Mouse (Mus musculus): ENCODE results near the gene Ngfr. TPM values are rescaled to one million over a fixed set of nuclear protein-coding genes. Genes with fewer than 3 reads are reported as not detected.

The Ngfr gene
- total RNA-seq, 2 experiments from 2014 or later = 0.27 to 0.48 TPM

DNA sequence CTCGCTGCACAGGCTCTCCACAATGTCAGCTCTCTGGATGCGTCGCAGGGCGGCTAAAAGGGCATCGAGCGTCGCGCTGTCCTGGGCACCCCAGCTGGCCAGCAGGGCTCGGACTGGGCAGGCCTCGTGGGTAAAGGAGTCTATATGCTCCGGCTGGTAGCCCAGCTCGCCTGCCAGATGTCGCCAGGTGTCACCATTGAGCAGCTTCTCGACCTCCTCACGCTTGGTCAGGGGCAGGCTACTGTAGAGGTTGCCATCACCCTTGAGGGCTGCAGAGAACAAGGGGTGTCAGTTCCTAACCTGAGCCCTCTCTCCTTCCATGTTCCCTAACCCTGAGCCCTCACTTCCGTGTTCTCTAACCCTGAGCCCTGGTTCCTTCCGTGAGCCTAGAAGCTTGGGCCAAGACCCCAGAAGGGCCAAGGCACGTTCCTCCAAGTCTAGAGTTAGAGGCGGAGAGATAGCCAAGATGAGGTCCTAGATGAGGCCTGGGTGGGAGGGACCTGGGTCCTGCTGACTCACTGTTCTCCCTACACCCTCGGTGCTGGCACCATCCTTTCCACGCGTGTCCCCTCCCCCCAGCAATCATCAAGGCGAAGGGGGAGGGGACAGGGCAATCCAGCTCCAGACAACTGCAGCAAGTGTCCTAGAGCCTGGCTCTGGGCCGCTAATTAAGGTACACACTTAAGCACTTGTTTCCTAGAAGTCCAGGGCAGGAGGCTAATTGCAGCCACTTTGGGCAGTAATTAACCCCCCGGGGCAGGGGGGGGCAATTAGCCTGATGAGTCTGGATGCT, 16.5 kb downstream of the Ngfr start:
- intact Hi-C loops (cut with DNase I) = no loop called here
- DNase-seq = no peak

DNA sequence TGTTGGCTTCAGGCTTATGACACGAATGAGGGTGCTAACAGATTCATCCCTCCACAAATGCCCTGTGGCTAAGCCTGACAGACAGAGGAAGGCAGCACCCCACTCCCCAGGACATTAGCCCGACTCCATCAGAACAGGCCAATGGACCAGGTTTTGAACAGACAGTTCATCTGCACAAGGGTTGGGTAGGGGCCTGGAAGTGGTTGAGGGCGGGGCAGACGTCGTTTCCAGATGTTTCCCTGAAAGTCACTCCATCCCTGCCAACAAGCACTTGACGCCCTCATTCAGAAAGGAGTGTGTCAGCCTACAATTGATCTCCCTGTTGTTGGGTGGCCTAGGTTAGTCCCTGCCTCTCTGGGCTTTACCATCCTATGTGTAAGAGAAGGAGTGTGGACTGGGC, 17.6 kb downstream of the Ngfr start:
- intact Hi-C loops (cut with DNase I) = no loop called here
- no peak for DNase-seq

DNA sequence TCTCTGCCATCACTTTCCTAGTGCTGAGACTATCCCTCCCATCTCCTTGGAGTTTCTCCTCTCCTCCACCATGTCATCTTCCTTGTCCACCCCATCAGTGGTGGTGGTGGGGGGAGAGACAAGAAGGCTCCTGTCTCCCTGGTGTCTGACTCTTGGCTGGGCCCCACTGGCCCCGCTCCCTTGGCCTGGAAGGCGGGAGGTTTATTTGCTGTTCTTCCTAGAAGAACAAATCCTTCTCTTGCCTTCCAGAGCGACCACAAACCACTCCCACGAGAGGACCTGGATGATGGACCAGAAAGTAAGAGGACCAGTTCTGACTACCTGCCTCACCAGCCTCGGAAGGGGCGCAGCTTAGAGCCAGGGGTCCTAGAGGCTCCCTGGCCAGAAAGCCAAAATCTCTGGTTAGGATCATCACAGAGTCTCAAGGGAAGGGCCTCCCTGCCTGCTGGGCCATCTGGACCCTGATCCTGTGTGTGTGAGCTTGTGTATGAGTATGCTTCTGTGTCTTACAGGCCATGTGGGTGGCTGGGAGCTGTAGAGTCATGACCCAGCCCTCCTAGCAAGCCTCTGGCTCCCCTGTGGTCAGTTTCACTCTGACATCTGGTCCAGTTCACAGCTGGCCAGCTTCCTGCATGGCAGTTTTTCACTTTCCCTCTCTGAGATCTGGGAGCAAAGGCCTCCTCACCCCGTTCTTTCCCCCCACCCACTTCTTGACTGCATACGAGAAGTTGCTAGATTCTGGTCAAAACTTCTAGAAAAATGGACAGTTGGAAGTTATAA, 19.4 kb downstream of the Ngfr start:
- intact Hi-C loops (cut with DNase I) = no loop called here
- DNase-seq = peak; percentile 38 to 51

DNA sequence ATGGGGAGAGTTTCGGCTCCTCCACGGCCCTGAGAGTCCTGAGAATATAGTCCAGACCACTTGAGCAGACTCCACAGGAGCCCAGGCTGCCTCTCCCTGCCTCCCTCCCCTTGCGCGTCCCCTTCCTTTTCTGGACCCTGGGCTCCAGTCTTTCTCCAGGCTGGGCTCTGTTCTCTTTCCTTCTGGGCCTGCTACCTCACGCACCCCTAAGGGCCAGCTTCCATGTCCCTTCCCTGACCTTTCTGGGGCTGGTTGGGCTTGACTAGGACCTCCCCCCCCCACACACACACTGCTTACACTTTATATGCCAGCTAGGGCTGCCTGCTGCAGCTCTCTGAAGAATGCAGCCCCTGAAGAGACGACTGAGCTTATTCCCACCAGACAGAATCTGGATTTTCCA, 20.2 kb downstream of the Ngfr start:
- intact Hi-C loops (cut with DNase I) = no loop called here
- no peak for DNase-seq

DNA sequence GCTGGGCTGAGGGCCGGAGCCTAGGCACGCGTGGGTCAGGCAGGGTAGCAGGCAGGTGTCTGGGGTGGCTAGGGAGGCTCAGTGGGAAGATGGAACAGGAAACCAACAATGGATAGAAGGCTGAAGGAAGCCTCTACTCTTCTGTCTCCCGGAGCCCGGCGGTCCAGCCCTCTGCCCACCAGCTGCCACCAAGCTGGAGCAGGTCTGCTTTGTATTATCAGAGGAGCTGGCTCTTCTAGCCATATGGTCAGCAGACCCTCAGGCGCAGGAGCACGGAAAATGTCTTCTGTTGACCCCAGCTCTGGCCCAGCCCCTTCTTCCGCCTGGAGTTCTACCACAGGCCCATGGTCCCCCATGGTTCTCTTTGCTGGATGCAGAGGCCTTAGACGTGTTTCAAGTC, 22.2 kb downstream of the Ngfr start:
- no peak for DNase-seq
- intact Hi-C loops (cut with DNase I) = no loop called here

DNA sequence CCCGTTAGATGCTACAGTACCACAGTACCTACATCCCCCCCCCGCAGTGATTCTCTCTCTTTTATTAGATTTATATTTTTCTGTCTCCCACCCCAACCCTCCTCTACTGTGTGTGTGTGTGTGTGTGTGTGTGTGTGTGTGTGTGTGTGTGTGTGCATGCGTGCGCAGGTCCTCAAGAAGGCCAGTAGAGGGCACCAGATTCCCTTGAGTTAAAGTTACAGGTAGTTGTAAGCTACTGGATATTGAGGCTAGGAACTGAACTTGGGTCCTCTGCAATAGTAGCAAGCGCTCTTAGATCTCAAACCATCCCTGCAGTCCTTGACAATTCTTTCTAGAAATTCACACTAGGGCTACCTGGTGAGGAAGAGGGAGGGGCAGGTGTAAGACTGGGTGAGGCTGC, 23.7 kb downstream of the Ngfr start:
- intact Hi-C loops (cut with DNase I) = no loop called here
- DNase-seq = no peak

DNA sequence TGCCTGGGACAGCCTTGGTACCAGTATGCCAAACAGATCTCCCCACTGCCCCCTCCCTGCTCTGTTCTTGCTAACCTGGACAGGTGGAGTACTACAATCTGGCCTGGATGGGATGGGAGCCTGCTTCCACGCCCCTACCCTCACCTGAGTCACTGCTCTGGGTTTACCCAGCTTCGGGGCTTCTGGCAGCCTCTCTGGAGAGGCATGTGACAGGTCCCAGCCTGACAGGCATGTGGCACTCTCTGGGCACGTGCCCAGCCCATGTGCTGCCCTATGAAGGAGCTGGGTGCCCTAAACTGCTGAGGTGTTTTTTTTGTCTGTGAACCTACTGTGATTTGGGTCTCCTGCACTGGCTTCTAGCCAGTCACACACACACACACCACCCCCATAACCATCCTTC, 26.8 kb downstream of the Ngfr start:
- intact Hi-C loops (cut with DNase I) = no loop called here
- DNase-seq = no peak

DNA sequence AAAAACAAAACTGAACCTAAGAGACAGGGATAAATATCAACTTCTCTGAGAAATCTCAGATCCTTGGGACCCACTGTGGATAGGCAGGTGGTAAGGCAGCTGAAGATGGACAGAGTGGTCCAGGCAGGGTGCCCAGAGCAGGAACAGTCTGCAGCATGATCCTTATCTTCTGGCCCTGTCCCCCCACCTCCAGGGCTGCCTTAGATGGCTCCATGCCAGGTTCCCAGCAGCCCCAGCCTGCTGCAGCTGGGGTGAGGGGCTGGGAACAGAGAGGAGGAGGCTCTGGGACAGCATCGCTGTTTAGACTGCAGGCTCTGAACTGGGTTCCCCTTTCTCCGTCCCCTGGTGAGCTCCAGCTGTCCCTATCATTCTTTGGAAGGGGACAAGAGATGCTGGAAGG, 27.8 kb downstream of the Ngfr start:
- intact Hi-C loops (cut with DNase I) = no loop called here
- no peak for DNase-seq

DNA sequence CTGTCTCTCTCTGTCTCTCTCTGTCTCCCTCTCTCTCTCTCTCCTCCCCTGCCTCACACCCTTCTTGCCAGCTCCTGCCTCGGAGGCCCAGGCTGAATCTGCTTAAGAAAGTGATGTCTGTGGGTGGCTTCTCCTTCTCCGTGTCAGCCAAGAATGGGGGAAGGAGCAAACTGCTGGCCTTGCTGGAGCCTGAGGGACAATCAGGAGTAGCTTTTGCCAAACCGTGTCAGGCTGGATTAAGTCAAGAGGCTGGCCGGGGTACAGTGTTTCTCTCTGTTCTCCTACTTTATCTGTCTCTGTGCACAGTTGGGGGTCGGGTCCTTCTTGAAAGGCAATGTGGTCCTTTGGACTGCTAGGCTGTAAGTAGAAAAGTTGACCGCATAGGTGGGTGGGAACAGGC, 29.8 kb downstream of the Ngfr start:
- intact Hi-C loops (cut with DNase I) = no loop called here
- no peak for DNase-seq

DNA sequence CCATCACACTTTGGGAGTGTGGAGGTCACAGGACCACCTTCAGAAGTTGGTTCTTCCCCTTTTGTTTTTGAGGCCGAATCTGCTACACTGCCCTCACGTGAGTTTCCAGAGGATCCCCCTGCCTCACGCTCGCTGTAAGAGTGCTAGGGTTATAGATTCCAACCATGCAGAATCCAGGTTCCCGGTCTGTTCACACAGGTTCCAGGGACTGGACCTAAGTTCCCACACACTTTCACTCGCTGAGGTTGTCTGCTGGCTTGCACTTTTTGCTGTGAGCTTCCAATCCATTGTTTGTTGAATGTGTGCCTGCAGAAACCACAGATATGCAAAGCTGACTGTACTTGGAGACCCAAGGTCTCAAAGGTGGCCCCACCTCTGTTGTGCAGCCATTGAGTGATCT, 30.5 kb downstream of the Ngfr start:
- intact Hi-C loops (cut with DNase I) = no loop called here
- no peak for DNase-seq

DNA sequence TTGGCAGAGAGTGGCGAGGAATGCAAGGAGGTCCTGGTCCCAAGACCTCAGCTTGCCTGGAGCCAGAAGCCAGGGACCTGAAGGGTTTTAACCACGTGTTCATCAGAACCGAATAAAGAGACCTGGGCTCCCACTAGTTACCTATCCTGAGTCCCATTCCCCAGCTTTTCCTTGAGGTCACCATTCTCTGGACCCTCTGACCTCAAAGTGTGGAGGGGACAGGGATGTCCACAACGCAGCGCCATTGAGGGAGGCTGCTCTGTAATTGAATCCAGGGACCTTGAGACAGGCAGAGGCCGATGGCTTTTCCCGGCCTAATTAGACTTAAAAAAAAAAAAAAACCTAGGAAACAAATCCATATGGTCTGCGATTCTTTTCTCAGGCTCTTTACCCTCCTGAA, 32.3 kb downstream of the Ngfr start:
- DNase-seq = no peak
- intact Hi-C loops (cut with DNase I) = no loop called here

DNA sequence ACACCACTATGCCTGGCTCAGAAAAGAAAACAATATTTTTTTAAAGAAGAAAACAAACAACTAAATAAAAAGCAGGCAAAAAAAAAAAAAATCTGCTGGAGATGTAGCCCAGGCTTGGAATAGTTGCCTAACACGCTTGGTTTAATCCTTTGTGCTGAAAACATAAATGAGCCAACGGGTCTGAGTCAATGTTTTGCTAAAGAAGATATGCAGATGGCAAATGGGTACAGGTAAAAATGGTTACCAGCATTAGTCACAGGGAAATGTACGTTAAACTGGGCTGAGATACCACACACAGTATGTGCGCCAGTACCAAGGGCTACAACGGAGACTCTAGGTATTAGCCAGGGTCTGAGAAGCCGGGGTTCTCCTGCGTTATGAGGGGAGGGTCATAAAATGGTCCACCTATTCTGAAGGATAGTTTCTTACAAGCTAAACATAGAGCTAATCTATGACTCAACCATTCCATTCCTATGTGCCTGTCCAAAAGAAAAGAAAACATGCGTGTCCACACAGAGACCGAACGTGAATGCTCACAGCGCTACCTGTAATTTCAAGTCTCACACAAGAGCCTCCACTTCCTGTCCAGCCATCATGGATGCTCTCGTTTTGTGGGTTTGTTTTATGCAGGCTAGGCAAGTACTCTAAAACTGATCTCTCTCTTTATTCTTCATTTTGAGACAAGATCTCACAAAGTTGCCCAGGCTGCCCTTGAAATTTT, 37.1 kb downstream of the Ngfr start:
- intact Hi-C loops (cut with DNase I) = no loop called here
- no peak for DNase-seq

DNA sequence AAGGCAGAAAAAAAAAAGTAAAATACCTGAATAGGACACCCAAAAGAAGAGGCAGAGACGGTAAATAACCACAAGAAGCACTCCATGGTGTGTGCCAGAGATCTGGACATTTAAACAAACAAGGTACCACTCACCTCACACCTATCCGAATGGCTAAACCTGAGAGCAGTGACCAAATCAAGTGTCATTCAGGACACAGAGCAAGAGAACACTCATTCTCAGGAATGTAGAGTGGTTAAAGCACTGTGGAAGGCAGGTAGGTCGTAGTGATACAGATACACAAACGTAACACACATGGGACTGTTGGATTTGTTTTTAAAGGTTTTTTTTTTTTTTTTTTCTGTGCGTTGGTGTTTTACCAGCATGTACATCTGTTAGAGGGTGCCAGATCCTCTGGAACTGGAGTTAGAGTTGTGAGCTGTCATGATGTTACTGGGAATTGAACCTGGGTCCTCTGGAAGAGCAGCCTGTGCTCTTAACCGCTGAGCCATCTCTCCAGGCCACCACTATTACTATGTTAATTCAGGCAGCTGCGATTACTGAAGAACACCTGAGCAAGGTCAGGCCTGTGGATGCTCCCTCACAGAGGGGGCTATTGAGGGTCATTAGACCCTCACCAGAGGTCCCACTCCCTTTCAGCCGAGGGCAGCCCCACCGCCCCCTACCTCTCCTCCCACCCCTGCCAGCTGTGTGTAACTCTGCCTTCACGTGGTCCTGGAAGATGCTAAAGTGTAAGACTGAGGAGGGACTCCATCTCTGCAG, 41.3 kb downstream of the Ngfr start:
- intact Hi-C loops (cut with DNase I) = no loop called here
- DNase-seq = no peak

DNA sequence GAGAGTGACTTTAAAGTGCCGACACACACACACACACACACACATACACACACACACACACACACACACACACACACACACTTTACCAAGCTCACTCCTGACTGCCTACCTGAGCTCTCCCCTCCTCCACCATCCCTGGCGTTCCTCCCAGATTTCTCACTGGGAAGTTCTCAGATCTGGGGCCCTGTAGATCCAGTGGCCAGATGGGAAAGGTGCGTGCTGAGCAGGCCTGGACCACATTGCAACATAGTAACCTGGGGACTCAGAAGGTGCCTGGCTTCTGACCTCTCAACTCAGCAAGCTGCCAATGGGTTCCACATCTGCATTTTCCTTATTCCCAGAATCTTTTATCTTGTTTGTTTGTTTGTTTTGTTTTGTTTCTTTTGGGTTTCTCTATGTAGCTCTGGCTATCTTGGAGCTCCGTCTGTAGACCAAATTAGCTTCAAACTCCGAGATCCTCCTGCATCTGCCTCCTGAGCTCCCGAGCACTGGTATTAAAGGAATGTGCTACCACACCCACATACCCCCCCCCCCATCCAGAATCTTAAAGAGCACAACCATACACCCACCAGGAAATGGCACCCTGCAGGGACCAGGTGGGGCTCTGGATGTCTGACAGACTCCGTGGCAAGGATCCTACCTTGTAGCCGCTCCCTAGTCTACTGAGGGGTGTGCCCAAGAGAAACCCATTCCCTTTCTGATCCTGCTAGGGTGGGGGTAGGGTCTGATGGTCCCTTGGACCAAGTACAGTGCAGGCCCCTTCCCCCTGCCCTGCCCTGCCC, 42.8 kb downstream of the Ngfr start:
- DNase-seq = no peak
- intact Hi-C loops (cut with DNase I) = no loop called here

DNA sequence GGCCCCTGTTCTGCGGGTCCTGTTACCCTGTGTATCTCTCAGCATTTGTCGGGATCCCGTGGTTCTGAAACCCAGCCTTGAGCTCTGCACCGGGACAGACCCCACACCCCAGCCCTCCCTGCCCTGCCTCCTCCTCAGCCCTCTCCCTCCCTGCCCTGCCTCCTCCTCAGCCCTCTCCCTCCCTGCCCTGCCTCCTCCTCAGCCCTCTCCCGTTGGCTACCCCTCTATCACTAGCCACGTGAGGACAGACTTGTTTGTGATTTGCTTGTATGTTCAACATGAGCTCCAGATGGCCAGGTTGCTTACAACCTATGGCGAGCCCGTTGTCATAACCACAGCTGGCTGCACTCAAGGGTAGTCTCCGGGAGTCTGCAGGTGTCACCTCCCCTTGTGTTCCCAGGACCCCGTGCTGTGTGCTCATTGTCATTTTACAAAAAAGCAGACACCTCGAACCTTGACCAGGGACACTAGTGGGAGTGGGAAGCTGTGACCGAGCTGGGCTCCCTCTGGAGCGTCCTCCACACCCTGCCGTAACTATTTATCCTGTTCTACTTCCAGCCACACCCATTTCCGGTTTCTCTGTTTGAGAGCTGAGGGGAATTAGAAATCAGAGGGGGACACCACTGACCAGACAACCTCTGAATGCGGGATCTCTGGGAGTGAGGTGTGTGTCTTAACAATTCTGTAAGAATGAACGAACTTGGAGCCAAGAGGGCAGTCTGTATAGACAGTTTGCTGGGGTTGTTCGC, 46.7 kb downstream of the Ngfr start:
- intact Hi-C loops (cut with DNase I) = no loop called here
- DNase-seq = no peak

DNA sequence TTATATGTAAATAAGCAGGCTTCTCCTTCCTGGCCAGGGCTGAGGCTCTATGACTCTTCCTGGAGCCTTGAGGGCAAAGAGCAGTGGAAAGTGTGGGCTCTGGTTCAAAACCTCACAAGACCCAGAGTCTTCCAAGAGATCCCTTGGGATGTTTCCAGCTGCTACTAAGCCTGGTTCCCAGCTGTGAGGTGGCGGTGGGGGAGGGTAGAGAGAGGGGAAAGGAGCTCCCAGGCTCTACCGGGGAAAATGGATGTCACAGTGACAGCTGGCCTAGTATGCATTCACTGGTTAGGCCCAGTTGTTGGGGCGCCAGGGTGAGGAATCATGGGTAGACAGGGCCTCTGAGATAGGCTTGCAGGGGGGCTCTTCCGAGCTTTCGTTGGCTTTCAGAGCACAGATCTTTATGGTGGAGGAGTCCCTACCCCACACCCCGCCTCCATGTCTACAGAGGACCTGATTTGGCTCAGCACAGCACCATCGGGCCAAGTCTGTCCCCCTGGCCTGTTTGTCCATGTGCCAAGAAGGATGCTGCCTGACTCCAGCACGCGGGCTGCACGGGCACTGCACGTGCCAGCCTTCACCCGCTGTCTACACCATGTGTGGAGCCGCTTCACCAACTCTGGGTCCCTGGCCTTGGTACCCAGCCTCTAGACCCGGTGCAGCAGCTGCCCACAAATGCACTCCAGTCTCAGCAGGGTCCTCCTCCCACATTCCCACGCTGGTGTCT, 49.0 kb downstream of the Ngfr start:
- DNase-seq = no peak
- intact Hi-C loops (cut with DNase I) = no loop called here

DNA sequence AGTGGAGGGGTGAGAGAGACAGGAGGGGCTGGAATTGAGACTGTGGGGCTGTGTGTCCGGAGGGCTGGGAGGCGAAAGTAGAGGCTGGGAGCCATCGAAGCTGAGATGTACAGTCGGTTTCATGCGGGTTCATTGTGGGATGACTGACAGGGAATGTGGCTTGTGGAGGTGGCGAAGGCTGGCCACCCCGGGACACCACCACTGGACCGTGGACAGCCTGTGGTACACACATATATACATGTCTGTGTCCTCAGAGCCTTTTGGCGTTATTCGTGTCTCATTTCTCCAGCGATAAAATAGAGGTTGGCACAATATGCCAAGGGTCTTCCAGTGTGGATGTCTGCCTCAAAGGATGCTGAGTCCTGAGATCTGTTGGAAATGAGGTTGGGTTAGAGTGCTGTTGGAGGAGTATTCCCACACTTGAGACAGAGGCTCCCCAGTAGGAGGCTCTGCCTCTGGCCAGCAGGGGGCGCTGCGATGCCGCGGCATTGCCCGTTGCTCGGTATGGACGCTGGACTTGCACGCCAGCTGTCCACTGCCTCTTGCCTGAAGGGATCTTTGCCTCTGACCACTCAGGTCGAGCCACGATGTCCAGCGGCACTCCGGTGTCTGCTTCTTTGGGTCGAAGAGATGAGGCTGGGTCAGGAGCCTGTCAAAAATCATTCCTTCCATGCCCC, 53.9 kb downstream of the Ngfr start:
- intact Hi-C loops (cut with DNase I) = loop anchor here (1.0 to 5.0 kb wide), 2 partner anchors 116 to 219 kb away; no protein-coding TSS in a partner anchor
- peak; percentile 87 to 88 for DNase-seq

Data from gastrocnemius, postnatal 36 days (tissue).